Mouse (Mus musculus): ENCODE results near the gene Fkbp14. TPM values are rescaled to one million over a fixed set of nuclear protein-coding genes. Genes with fewer than 3 reads are reported as not detected.

Fkbp14 gene
- 10 to 100 TPM; 14.4 to 17.0 TPM for total RNA-seq (2021)

DNA sequence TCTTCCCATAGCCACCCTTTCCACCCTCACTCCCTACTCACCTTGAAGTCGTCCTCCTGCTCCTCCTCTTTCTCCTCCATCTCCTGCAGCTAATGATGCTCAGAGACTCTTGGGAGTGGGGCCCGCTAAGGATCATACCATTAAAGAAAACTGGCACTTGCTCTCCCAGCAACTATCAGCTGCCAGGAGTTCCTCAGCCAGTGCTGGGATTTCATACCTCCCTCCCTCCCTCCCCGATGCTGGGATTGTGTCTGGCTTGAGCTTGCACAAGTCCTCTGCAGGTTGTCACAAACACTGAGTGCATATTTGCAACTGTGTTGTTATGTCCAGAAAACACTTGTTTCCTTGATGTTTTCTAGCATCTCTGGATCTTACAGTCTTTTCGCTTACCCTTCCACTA lies at the start of gene Fkbp14:
TSS of gene Fkbp14 (minus strand) at position 101 of the 400 bp plus-strand sequence.
- no peak for DNase-seq

DNA sequence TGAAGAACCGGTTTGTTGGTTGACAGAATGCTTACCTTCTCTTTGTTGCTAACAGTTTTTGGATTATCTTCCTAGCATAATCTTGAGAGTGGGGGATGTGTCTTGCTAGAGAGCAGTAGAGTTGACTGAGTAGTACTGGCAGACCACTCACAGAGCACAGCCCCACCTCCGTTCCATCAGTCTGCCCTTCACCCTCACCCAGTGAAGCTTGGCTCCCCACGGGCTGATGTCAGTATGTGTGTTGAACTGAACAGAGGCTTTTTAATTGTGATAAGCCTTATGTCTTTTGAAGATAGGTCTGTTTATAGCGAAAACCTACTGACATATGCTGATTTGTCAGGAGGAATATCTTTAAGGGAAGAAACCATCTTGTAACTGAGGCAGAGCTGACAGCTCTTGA lies 46.1 kb upstream of the Fkbp14 start:
- no peak for DNase-seq

DNA sequence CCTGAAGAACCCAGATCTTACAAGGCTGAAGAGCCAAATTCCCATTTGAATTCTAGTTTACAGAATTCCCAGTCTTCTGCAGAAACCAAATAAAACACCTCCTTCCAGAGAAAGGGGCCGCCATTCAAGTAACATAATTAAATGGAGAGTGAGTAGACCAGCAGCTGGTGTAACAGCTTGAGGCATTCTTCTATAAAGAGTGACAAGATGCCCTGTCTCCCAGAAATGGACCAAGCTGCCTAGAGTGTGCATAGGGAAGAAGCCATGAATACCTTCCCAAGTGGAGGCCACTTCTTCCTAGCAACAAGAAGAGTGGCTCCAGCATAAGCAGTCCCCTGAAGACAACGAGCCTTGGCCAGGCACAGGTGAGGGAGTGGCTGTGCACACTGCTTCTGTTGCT lies 44.8 kb upstream of the Fkbp14 start:
- no peak for DNase-seq

- DNase-seq: no peak
These were observed 42.8 kb upstream of the Fkbp14 start for GRCm38 (mm10) chr6:54639877-54640276.

GRCm38 (mm10) chr6:54631462-54631861 lies 34.4 kb upstream of the Fkbp14 start:
- DNase-seq: no peak

- DNase-seq: peak; percentile 35
These were observed 32.6 kb upstream of the Fkbp14 start for GRCm38 (mm10) chr6:54629734-54630133.

DNA sequence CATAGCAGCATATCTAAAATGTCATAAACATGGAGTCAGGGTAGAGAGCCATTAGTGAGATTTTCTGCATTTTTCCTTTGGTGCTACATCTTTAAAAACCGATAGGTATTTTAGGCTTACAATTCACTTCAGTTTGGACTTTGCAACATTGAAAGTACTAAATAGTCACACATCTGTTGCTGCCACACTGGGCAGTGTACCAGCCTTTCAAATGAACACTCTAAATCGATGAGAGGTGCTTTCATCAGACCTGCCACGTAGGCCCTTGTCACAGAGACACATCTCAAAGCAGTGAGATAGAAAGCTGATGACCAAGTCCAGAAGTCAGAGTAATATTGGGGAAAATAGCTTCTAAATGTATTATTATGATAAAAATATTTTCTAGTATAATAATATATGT lies 31.3 kb upstream of the Fkbp14 start:
- no peak for DNase-seq

GRCm38 (mm10) chr6:54620357-54620756 lies 23.2 kb upstream of the Fkbp14 start:
- DNase-seq: no peak

DNA sequence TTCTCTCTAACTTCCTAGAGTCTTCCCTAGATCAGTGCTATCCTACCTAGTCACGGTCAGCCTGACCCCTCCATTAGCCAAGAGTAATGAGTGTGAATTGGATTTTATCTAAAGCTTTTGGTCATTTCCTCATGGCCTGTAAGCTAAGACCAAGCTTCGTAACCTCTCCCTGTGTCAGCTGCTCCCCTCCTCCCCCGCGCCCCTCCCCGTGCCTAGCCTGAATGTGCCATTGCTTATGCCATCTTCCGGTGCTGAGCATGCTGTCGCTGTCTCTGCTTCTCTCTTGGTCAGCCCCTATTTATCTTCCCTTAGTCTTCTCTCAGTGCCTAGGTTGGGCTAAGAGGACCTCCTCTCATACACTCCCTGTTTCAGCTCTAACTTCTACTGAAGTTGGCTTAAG lies 22.4 kb upstream of the Fkbp14 start:
- no peak for DNase-seq

DNA sequence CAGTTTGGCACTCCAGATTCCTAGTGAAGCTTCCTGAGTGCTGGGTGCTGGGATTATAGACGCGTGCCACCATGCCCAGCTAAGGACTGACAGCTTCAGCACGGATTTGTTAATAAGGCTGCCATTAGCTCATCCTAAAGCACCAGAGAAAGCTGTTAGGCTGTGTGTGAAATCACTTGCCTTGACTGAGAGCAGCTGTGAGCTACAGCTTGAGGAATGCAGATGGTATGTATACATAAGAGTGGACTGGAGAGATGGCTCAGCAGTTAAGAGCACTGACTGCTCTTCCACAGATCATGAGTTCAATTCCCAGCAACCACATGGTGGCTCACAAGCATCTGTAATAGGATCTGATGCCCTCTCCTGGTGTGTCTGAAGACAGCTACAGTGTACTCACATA lies 20.3 kb upstream of the Fkbp14 start:
- DNase-seq: no peak

- DNase-seq: no peak
These were observed 9.1 kb upstream of the Fkbp14 start for GRCm38 (mm10) chr6:54606241-54606640.

DNA sequence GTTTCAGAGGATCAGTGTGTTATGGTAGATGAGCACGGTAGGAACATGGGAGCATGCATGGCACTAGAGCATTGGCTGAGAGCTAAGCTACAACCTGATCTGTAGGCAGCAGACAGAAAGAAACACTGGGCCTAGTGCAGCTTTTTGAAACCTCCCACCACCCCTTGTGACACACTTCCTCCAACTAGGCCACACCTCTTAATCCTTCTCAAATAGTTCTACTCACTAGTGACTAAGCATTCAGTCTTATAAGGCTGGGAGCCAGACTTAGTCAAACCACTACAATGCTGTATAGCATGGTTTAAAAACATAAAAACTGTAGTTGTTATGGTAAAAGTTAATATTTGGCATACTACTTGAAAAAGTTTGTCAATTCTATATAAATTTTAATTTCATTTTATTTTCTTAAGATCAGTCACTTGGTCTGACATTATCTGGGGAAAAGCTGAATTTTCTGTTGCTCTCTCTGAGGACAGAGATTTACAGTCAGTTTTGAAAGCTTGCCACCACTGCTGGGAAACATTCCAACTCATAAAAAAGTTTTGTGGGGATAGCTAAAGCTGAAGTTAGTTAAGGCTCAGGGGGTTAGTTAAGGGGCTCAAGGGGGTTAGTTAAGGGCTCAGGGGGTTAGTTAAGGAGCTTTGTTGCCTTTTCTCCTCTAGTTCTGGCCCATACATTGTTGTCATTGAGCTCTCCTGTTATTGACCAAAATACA lies 7.0 kb upstream of the Fkbp14 start:
- DNase-seq: peak; percentile 56

DNA sequence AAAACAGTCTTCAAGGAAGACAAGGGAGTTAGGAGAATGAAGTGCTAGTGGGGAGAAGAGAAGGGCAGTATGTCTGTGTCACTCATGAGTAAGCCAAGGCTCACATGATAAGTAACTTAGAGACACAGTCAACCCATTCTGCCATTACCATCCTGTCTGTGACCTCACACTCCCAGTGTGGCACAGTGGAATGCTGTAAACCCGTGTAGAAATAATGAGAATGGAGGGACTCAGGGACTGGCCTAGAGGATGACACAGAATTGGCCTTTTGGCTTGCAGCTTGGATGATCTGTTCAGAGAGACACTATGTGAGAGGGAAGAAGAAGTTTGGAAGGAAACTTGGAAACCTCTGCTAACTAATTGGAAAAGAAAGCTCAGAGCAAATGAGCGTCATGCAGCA lies 5.8 kb upstream of the Fkbp14 start:
- DNase-seq: no peak

- DNase-seq: no peak
These were observed 3.7 kb upstream of the Fkbp14 start for GRCm38 (mm10) chr6:54600681-54601347.

- DNase-seq: no peak
These were observed 603 bp upstream of the Fkbp14 start for GRCm38 (mm10) chr6:54597711-54598110.

GRCm38 (mm10) chr6:54595330-54595878 lies 1.7 kb downstream of the Fkbp14 start:
- no peak for DNase-seq

DNA sequence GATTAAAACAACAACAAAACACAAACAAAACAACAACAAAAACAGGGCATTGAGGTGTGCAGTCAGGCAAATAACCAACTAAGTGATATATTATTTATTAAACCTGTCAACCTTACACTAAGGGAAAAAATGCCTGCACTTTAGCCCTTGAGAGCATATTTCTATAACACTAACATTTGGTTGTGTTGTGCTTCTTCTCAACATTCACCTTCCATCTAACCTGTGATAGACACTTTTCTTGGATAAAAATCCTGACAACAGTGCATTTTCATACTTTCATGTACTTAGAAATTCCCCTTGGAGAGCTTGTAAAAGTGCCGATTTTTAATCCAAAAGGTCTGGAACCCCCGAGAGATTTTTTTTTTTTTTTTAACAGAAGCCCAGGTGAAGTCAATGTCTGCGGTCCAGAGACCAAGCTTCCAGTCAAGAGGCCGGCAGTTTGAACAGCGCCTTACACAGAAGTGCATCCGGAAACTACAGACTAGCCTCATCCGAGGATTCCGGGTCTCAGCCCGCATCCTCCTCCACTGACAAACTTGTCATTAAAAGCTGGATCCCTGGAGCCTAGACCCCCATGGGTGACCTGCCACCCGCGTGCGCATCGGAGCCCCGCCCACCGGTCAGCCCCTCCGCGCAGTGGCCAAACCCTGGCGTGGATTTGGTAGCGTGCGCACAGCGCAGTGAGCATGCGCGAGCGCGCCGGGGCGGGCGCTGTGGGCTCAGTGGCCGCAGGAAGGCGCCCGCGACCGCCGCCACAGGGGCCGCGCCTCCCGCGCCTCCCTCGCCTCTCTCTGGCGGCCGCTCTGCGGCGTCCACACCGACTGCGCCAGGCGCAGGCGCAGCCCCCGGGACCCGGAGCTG lies 2.4 kb downstream of the Fkbp14 start, which contains the start of gene Plekha8:
TSS of gene Plekha8 (plus strand) at position 643 of the 861 bp plus-strand sequence.
- DNase-seq: peak; percentile 95

- DNase-seq: no peak
These were observed 3.2 kb downstream of the Fkbp14 start for GRCm38 (mm10) chr6:54593766-54594468.

- DNase-seq: peak; percentile 95
These were observed 4.1 kb downstream of the Fkbp14 start for GRCm38 (mm10) chr6:54592938-54593535.

DNA sequence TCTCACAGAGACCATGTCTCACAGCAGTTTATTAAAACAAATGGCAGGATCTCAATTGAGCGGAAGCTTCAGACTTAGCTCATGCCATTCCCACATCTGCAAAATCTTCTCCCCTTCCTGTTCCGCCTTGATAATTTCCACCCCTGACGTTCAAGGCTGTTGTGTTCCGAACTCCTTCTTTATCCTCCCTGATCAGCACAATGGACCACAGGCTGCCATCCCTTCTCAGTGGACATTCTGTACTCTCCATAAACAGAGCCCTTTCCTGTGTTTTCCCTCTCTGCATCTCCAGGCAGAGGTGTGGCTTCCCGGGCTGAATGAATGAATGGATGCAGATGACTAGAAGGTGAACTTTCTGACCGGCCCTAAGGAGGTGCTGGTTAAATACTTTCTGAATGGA lies 5.3 kb downstream of the Fkbp14 start:
- DNase-seq: no peak

DNA sequence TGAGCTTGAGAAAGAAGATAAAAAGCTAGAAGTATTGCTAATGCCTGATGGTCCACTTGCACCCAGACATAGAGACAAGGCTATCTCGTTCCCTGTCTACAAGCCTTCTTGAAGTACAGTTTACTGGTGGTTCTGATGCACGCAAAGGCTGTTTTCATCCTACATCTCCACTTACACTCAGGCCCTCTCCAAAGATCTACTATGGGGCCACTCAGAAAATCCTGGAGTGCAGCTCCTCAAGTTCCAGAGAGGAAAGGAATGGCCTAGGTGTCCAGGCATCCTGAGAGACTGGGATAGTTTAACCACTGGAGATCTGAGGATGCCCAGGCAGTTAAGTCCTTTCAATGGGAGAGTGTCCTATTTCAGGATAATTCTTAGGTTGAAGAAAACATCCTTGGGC lies 6.4 kb downstream of the Fkbp14 start:
- DNase-seq: no peak

DNA sequence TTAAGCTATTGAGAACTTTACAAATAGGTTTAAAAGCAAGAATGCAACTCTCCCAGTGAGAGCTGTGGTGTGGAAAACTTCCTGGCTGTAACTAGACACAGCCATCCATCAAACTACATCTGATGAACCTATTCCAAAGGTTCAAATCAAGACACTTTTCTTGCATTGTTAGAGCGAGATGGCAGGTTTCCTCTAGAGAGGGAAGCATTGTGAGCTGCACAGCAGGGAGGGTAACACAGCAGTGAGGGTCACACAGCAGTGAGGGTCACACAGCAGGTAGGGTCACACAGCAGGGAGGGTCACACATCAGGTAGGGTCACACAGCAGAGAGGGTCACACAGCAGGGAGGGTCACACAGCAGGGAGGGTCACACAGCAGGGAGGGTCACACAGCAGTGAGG lies 8.9 kb downstream of the Fkbp14 start:
- no peak for DNase-seq
